Mouse (Mus musculus) layer of hippocampus, adult 11-12 months (tissue): ENCODE results near the gene Acer1.
A peak's percentile ranks its signal among the peaks of the same experiment; 100 is the strongest.
"Not testable (repeated sequence)": the region's sequence is repeated elsewhere in the genome, so short reads cannot be mapped to it uniquely, and the experiment has no call there.

Source experiments
- DNase-seq: peaks from one replicate; pipeline ENCODE4 v3.0.0; 2022; ENCODE audit warnings: low spot score

The Acer1 gene

DNA sequence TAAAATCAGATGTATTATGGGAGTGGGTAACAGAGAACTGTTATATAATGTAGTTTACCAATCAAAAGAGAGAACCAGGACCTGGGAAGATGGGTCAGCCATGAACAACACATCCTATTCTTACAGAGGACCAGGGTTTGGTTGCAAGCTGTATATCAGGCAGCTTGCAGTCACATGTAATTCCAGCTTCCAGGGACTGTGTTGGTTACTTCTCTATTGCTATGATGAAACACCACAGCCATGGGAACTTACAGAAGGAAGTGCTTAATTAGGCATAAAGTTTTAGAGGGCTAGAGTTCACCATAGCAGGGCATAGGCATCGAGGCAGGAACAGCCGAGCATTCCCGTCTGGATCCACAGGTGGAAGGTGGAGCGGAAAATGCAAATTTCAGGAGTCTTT is 43.2 kb downstream of the Acer1 start:
- no peak for DNase-seq

- DNase-seq = no peak
These were observed 45.2 kb downstream of the Acer1 start for GRCm38 (mm10) chr17:56936731-56937130.

GRCm38 (mm10) chr17:56935363-56936131 is 46.4 kb downstream of the Acer1 start, which contains the start of gene Mllt1:
Gene Mllt1, minus strand, starts transcription at chr17:56935415.
- DNase-seq = peak; percentile 99

- DNase-seq = peak; percentile 25
These were observed 47.2 kb downstream of the Acer1 start for GRCm38 (mm10) chr17:56934545-56935330.

- no peak for DNase-seq
These were observed 48.5 kb downstream of the Acer1 start for GRCm38 (mm10) chr17:56933395-56933794.

GRCm38 (mm10) chr17:56930026-56930425 is 51.9 kb downstream of the Acer1 start:
- DNase-seq = no peak

- peak; percentile 2 for DNase-seq
These were observed 52.4 kb downstream of the Acer1 start for GRCm38 (mm10) chr17:56929530-56929929.

DNA sequence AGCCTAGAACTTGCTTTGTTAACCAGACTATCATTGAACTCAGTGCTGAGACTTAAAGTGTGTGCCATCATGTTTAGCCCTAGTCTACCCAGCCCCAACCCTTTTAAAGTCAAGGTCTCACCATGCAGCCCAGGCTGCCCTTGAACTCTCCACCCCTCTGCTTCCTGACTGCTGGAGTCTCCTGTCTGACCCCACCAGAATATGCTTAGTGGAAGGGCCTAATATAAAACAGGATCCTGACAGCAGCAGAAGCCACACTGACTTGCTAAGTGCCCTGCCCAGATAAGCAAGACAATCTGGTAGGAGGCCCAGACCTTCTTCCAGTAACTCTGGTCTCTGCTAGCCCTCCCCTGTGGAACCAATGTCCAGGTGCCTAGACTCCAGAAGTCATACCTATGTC is 52.8 kb downstream of the Acer1 start:
- no peak for DNase-seq

- DNase-seq = no peak
These were observed 55.9 kb downstream of the Acer1 start for GRCm38 (mm10) chr17:56925998-56926397.

GRCm38 (mm10) chr17:56919725-56920124 is 62.2 kb downstream of the Acer1 start:
- DNase-seq = no peak

DNA sequence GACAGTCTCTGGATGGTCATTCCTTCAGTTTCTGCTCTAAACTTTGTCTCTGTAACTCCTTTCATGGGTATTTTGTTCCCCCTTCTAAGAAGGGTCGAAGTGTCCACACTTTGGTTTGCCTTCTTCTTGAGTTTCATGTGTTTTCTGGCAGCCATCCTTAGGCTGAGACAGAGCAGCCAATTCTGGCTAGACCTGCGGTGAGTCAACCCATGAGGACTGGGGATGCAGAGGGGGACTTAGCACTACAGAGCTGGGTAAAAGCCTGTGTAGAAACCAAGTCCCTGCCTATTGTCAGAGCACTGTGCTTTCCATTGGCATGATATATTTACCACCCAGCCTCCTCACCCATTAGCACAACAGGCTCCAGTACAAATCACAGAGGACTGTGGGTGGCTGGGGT is 64.8 kb downstream of the Acer1 start:
- no peak for DNase-seq

GRCm38 (mm10) chr17:56913444-56913843 is 68.5 kb downstream of the Acer1 start:
- no peak for DNase-seq

GRCm38 (mm10) chr17:56913023-56913422 is 68.9 kb downstream of the Acer1 start:
- DNase-seq = no peak

DNA sequence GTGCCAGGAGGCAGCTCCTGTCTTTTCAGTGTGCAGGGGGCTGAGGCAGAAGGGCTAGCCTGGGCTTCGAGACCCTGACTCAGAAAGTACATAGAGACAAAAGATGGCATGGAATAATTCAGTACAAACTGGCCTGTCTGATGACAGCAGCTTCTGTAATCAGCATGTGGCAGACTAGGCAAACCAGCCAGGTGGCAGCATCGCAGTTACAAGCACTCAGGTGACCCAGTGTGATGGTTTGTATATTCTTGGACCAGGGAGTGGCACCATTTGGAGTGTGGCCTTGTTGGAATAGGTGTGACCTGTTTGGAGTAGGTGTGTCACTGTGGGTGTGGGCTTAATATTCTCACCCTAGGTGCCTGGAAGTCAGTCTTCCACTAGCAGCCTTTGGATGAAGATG is 72.2 kb downstream of the Acer1 start:
- not testable (repeated sequence) for DNase-seq

- DNase-seq = no peak
These were observed 74.0 kb downstream of the Acer1 start for GRCm38 (mm10) chr17:56907887-56908286.

GRCm38 (mm10) chr17:56907096-56907495 is 74.8 kb downstream of the Acer1 start:
- DNase-seq = no peak

DNA sequence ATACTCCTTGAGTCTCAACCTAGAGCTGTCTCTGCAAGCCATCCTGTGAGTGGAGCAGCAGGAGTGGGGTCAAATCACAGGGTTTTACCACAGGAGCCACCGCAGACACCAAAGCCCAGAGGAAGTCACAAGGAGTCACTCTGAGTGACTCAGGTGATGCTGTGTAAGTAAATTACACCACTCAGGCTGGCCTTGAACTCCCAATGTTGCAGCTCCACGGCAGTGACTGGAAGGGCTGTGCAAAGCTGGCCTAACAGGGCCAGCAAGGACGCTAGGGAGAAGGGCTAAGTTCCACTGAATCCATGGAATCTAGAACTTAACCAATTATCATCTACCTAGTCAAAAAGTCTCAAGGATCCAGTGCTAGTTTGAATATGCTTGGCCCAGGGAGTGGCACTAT is 75.8 kb downstream of the Acer1 start:
- DNase-seq = no peak
